Mouse (Mus musculus): ENCODE measurements around the gene Glyat. TPM values are rescaled to one million over a fixed set of nuclear protein-coding genes. Genes with fewer than 3 reads are reported as not detected.
"Not testable (repeated sequence)": the region's sequence is repeated elsewhere in the genome, so short reads cannot be mapped to it uniquely, and the experiment has no call there.

Glyat gene
- polyA plus RNA-seq, 1 experiment from 2014 or later: not detected

DNA sequence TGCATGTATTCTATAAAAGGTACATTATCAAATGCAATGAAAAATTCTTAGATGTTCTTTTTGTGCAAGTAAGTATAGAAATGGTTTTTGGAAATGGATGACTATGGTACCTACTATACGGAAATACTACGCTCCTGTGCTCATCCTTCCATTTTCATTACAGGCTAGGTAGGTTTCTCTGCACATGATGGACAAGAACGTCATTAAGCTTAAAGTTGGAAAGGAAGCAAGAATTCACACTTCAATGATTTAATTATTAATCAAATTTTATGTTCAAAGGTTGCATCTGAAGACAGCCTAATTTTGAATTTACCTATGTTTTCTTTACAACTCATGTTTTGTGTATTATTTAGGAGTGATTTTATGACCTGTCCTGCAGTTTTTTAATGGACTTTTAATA lies 1.2 kb downstream of the Glyat start:
- Histone ChIP-seq H3K4me1 (no peaks in the 10 kb centered on the region), H3K9ac (replicated peaks) (no peak overlapping the region), H3K36me3 (no peaks in the 10 kb centered on the region), H3K9me3 (no peaks in the 10 kb centered on the region), H3K4me3 (no peak overlapping the region), H3K27ac (replicated peaks) (no peak overlapping the region), H3K4me2 (replicated peaks) (no peak overlapping the region), H3K27me3 (no peaks in the 10 kb centered on the region)
- WGBS: 88% methylated on average over 3 of the region's 3 CpGs
- ATAC-seq (replicated peaks): no peak

DNA sequence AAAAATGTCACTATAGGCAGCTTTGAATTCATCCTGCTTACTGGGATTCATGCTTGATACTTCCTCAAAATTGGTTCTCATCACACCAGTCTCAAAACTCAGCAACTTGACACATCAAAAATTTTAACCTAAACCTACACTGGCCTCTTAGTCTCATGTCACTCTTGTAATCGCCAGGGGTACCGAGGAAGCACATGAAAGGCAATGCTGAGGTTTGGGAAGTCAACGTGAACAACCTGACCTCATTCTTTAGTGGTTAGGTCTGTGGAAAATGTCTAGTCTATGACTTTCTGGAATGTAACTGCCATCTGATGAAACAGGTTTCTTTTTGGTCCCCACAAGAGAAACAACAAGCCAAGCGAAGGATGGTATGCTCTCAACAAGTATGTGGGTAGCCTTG lies 1.9 kb downstream of the Glyat start:
- 85% methylated on average over 4 of the region's 4 CpGs for WGBS
- no peak overlapping the region for H3K9ac ChIP-seq (replicated peaks)
- no peaks in the 10 kb centered on the region for H3K9me3 ChIP-seq
- no peaks in the 10 kb centered on the region for H3K36me3 ChIP-seq
- no peak overlapping the region for H3K4me2 ChIP-seq (replicated peaks)
- H3K4me1 ChIP-seq: no peaks in the 10 kb centered on the region
- ATAC-seq (replicated peaks): no peak
- H3K4me3 ChIP-seq: no peak overlapping the region
- no peak overlapping the region for H3K27ac ChIP-seq (replicated peaks)
- no peaks in the 10 kb centered on the region for H3K27me3 ChIP-seq

DNA sequence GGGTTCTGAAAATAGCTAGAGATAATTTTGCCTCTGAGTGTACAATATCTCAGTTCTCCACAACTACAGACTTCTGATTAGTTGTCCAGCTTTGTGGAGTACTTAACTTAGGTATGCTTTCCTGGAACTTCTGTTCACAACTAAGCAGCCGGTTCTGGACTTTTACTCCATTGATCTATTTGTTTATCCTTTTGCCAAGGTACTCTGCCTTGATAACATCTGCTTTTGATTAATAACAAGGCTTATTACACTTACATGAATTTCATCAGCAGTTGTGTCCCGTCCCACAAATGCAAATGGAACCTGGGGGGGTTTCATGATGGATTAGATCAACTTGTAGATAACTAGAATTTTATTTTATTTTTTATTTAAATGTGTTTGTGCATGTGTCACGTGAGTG lies 3.8 kb downstream of the Glyat start:
- no peak for ATAC-seq (replicated peaks)
- Histone ChIP-seq H3K4me1 (no peaks in the 10 kb centered on the region), H3K4me2 (replicated peaks) (no peak overlapping the region), H3K9me3 (no peaks in the 10 kb centered on the region), H3K27ac (replicated peaks) (no peak overlapping the region), H3K27me3 (no peaks in the 10 kb centered on the region), H3K36me3 (no peaks in the 10 kb centered on the region), H3K4me3 (no peak overlapping the region), H3K9ac (replicated peaks) (no peak overlapping the region)
- WGBS: 82% methylated on average over 3 of the region's 3 CpGs

DNA sequence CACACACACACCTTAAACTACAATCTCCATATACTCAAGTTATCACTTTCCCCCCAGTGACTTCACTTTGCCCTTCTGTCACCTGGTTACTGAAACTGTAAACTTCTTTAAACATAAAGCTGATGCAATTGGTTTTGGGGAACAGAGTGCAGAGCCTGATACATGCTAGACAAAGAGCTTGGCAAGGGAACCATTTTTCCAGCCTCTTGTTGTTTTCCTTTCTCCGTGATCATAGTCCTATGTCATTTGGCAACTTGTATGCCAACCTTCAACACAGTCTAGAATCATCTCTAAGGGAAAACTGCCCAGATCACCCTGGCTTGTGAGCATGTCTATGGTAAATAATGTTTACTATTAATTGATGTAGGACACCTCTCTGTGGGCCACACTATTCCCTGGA lies 4.9 kb downstream of the Glyat start:
- no peak overlapping the region for H3K4me3 ChIP-seq
- ATAC-seq (replicated peaks): no peak
- no peaks in the 10 kb centered on the region for H3K36me3 ChIP-seq
- 76% methylated on average over 1 of the region's 1 CpGs for WGBS
- no peaks in the 10 kb centered on the region for H3K27me3 ChIP-seq
- H3K27ac ChIP-seq (replicated peaks): no peak overlapping the region
- H3K9me3 ChIP-seq: no peaks in the 10 kb centered on the region
- H3K4me2 ChIP-seq (replicated peaks): no peak overlapping the region
- no peaks in the 10 kb centered on the region for H3K4me1 ChIP-seq
- H3K9ac ChIP-seq (replicated peaks): no peak overlapping the region

DNA sequence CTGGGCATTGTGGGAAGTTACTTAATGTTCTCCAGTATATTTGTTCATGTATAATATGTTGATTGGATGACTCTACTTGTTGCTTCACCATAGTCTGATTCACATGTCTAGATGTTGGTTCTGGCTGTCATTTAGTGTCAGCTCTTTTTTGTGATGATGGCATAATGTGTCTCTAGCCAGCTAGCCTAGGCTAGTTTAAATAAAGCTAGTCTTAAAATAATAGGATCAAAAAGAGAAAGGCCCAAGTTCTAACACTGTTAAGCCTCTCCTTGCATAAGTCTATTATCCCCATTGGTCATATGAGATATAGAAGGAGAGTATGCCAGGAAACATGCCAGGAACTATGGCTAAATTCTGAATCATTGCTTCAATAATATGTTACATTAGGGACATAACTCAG lies 16.4 kb downstream of the Glyat start:
- H3K4me3 ChIP-seq: no peak overlapping the region
- H3K4me2 ChIP-seq (replicated peaks): no peak overlapping the region
- no peaks in the 10 kb centered on the region for H3K4me1 ChIP-seq
- no peaks in the 10 kb centered on the region for H3K9me3 ChIP-seq
- H3K27me3 ChIP-seq: no peaks in the 10 kb centered on the region
- H3K9ac ChIP-seq (replicated peaks): no peak overlapping the region
- no peaks in the 10 kb centered on the region for H3K36me3 ChIP-seq
- H3K27ac ChIP-seq (replicated peaks): no peak overlapping the region
- no peak for ATAC-seq (replicated peaks)

DNA sequence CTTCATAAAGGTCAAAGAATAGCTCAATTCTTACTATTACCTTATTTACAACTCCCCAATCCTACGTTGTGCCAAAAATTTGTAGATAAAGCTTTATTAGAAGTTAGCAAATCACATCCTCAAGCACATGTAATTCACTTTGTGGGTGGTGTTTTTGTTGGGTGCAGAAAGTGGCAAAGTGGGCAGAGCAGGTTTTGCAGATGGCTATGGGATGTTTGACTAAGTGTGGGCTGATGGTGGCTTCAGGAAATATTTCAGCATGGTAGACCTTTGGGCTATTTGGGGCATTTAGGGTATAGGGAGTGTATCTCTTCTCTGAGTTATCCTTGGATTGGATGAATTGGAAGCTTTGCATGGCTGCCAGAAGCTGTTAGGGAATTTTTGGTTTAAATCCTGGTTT lies 33.0 kb downstream of the Glyat start:
- Histone ChIP-seq H3K36me3 (no peaks in the 10 kb centered on the region), H3K27ac (replicated peaks) (no peak overlapping the region), H3K9ac (replicated peaks) (no peak overlapping the region), H3K27me3 (no peaks in the 10 kb centered on the region), H3K4me1 (no peaks in the 10 kb centered on the region), H3K4me3 (no peak overlapping the region), H3K4me2 (replicated peaks) (no peak overlapping the region), H3K9me3 (0 out of 2 replicates have a peak, but pooled peaks cover 7% of the 10 kb centered on the region)
- ATAC-seq (replicated peaks): no peak
- WGBS: 87% methylated on average over 1 of the region's 1 CpGs

DNA sequence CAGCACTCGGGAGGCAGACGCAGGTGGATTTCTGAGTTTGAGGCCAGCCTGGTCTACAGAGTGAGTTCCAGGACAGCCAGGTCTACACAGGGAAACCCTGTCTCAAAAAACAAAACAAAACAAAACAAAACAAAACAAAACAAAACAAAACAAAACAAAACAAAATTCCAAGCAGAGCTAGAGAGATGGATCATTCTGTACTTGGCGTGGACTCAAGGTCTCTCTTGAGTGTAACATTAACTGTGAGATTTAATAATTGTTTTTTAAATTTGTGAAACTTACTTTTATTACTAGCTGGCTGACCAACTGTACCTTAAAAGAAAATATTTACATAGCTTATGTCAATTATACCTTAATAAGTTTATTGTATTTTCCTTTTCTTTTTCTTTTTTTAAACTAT lies 35.5 kb downstream of the Glyat start:
- not testable (repeated sequence) for H3K4me2 ChIP-seq (replicated peaks); H3K9me3 ChIP-seq; H3K9ac ChIP-seq (replicated peaks); H3K27ac ChIP-seq (replicated peaks); ATAC-seq (replicated peaks); H3K4me1 ChIP-seq; H3K36me3 ChIP-seq; H3K27me3 ChIP-seq; H3K4me3 ChIP-seq
- WGBS: 96% methylated on average over 3 of the region's 3 CpGs

DNA sequence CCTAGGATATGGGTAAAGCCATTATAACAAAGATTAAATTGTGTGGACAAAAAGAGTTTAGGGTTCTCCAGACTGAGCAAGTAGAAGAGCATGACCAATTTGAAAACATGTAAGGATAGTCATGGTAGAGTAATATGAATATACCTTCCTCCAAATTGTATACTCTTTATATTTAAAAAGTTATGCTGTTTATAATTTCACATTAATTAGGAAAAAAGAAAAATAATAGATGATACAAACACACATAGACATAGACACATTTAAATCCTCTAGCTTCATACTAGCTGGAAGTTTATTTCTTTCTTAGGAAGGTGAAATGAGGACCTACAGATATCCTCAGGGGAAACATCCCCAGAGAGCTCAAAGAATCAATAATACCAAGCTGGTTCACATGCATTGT lies 37.0 kb downstream of the Glyat start, which contains the start of gene Olfr1442:
TSS of gene Olfr1442 (plus strand) at position 301 of the 400 bp plus-strand sequence.
- H3K9ac ChIP-seq (replicated peaks): no peak within 1 kb of the TSS
- no peak within 1 kb of the TSS for H3K4me2 ChIP-seq (replicated peaks)
- ATAC-seq (replicated peaks): no peak
- no peaks in the 10 kb centered on the region for H3K4me1 ChIP-seq
- H3K4me3 ChIP-seq: no peak within 1 kb of the TSS
- no peak within 1 kb of the TSS for H3K27ac ChIP-seq (replicated peaks)
- no peaks in the 10 kb centered on the region for H3K36me3 ChIP-seq
- H3K9me3 ChIP-seq: no peaks in the 10 kb centered on the region
- no peaks in the 10 kb centered on the region for H3K27me3 ChIP-seq

DNA sequence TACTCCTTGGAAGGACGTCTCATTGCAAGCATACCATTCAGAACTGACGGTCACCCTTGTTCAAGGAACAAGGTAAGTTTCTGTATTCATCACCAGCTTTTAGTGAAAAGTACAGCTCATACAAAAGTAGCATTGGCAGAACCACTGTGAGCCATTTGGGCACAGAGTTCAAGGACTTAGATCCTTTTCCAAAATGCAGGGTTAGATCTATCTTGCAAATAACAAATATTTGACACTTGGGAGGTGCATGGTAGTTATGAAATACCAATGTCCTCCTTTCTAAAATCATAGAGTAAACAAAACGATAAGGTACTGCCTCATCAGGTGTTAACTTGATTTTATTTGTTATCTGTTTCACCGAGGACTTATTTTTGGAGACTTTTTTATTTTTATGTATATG lies 37.9 kb downstream of the Glyat start:
- Histone ChIP-seq H3K4me2 (replicated peaks) (no peak overlapping the region), H3K9ac (replicated peaks) (no peak overlapping the region), H3K27me3 (no peaks in the 10 kb centered on the region), H3K36me3 (no peaks in the 10 kb centered on the region), H3K27ac (replicated peaks) (no peak overlapping the region), H3K9me3 (no peaks in the 10 kb centered on the region), H3K4me1 (no peaks in the 10 kb centered on the region), H3K4me3 (no peak overlapping the region)
- WGBS: 89% methylated on average over 4 of the region's 4 CpGs
- no peak for ATAC-seq (replicated peaks)

DNA sequence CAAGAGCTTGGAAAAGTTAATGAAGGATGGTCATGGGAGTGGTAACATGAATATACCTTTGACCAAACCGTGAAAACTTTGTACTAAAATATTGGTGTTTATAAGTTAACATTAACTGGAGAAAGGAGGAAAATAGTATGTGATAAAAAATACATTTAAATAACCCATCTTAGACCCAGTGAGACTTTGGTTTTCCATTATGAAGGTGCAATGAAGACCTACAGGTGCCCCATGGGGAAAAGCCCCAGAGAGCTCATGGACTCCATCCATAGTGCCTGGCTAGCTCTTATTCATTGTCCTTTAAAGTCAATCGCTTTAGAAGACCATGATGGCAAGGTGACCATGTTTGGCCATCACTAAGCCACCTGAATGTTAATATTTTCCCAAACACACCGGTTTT lies 44.7 kb downstream of the Glyat start, which contains the start of gene Olfr1443:
TSS of gene Olfr1443 (plus strand) at position 301 of the 400 bp plus-strand sequence.
- no peak within 1 kb of the TSS for H3K4me2 ChIP-seq (replicated peaks)
- H3K9me3 ChIP-seq: no peaks in the 10 kb centered on the region
- no peak for ATAC-seq (replicated peaks)
- H3K36me3 ChIP-seq: no peaks in the 10 kb centered on the region
- no peaks in the 10 kb centered on the region for H3K4me1 ChIP-seq
- 69% methylated on average over 3 of the region's 3 CpGs for WGBS
- H3K4me3 ChIP-seq: no peak within 1 kb of the TSS
- no peak within 1 kb of the TSS for H3K9ac ChIP-seq (replicated peaks)
- H3K27me3 ChIP-seq: no peaks in the 10 kb centered on the region
- H3K27ac ChIP-seq (replicated peaks): no peak within 1 kb of the TSS

DNA sequence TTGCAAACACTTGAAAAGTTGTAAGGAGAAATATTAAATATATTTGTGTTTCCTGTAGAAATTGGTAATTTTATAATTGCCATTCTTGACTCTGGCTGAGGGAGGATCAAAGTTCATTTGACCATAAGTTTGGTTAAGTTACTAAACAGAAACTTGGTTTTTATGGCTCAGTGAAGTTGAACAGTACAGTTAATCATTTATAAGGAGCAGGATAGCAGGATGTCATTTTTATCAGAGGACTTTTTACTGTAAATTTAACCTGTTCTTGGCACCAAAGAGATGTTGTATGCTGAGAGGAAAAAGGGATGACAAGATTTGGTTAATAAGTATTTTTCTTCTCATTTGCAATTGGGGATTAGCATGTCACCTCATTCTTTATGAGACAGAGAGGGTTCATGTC lies 51.5 kb downstream of the Glyat start:
- no peaks in the 10 kb centered on the region for H3K4me1 ChIP-seq
- H3K9me3 ChIP-seq: no peaks in the 10 kb centered on the region
- H3K4me2 ChIP-seq (replicated peaks): no peak overlapping the region
- no peaks in the 10 kb centered on the region for H3K27me3 ChIP-seq
- ATAC-seq (replicated peaks): no peak
- no peak overlapping the region for H3K9ac ChIP-seq (replicated peaks)
- H3K4me3 ChIP-seq: no peak overlapping the region
- no peaks in the 10 kb centered on the region for H3K36me3 ChIP-seq
- no peak overlapping the region for H3K27ac ChIP-seq (replicated peaks)

DNA sequence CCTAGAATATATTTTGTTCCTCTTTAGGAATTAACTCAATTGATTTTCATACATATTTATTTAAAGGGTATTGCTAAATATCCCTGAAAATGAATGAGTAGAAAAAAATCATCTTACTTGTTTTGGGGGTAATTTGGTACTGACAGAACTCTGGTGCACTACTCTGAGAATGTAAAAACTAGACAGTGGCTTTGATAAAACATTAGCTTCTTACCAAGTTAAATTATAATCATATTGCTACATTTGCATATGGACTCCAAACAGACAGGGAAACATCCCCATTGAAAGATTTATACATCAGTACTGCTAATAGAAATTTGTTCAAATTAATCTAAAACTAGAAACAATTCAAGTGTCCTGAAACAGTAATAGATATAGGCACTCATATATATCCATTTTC lies 52.1 kb downstream of the Glyat start:
- Histone ChIP-seq H3K27ac (replicated peaks) (no peak overlapping the region), H3K4me1 (no peaks in the 10 kb centered on the region), H3K4me2 (replicated peaks) (no peak overlapping the region), H3K36me3 (no peaks in the 10 kb centered on the region), H3K27me3 (no peaks in the 10 kb centered on the region), H3K9me3 (no peaks in the 10 kb centered on the region), H3K9ac (replicated peaks) (no peak overlapping the region), H3K4me3 (no peak overlapping the region)
- no peak for ATAC-seq (replicated peaks)

DNA sequence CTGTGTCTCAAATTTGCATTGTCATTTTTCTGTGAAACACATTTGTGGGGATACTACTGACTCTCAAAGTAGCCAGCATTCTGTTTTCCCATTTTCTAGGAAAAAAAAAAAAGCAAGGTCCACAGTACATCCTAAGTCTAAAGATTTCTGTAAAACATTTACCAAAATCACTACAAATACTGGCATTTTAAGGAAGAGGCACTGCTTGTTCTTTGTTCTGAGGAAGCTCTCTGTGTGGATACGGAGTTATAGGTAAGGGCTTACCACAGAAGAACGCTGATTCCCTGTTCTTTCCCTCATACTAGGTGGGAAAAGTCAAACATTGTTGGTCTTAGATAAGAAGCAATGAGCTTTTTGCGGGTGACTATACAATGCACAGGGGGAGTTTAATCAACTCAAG lies 62.5 kb downstream of the Glyat start, which contains the start of gene Keg1:
TSS of gene Keg1 (plus strand) at position 197 of the 400 bp plus-strand sequence.
- no peak within 1 kb of the TSS for H3K4me3 ChIP-seq
- no peak for ATAC-seq (replicated peaks)
- no peaks in the 10 kb centered on the region for H3K9me3 ChIP-seq
- no peak within 1 kb of the TSS for H3K9ac ChIP-seq (replicated peaks)
- H3K4me1 ChIP-seq: no peaks in the 10 kb centered on the region
- no peak within 1 kb of the TSS for H3K4me2 ChIP-seq (replicated peaks)
- H3K36me3 ChIP-seq: no peaks in the 10 kb centered on the region
- WGBS: 92% methylated on average over 3 of the region's 3 CpGs
- no peaks in the 10 kb centered on the region for H3K27me3 ChIP-seq
- no peak within 1 kb of the TSS for H3K27ac ChIP-seq (replicated peaks)

All from forebrain, embryonic 15.5 days (tissue).